Mouse (Mus musculus): Measurements from ENCODE around the gene Kmt2b.
A peak's percentile ranks its signal among the peaks of the same experiment; 100 is the strongest.

Kmt2b gene

DNA sequence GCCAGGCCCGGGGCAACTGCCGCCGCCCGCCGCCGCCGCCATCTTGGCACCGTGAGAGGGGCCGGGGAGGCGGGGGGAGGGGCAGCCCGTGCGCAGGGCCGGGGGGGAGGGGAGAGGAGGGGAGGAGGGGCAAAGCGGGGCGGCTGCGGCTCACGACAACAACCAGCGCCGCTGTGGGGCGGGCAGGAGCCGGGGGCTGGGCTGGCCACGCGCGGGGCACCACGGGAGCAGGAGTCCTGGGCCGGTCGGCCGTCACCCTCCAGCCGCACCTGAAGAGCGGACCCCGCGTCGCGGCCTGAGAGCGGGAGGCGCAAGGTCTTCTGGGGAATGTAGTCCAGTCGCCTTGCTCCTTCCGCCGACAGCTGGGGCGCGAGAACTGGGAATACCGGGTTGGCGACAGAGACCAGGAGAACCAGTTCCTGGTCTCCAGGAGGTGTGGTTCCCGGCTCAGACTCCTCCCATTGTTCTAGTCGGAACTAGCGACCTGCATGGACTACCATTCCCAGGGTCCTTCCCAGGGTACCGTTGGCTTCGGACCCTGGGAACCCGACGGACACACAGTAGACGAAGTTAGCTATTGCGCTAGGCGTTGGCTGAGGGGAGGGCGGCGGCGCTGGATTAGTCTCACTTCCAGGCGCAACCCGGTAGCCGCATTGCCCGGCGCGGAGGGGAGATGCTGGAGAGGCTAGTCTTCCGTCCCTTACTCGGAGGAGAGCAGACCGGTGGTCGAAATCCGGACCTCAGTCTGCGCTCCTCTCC, at the start of gene Kmt2b:
Kmt2b (minus strand) TSS at position 51 of the 759 bp plus-strand sequence.
- peak; percentile 90 for DNase-seq

DNA sequence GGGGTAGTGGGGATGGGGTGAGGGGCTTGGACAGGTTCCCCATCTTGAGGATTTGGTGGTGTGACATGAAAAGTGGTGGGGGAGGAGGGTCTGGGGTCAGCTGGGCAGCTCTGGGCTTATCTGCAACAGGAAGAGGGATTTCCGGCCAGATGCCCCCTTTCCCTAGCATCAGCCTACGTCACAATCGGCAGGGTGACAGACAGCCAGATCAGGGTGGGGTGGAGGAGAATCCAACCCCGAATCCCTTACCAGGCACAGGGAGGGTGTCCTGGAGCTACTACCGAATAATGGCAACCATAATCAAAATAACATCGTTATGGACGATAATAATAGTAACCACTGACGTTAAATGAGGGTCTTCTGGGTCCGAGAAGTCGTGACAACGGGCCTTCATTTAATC, 47.9 kb upstream of the Kmt2b start:
- no peak for DNase-seq

DNA sequence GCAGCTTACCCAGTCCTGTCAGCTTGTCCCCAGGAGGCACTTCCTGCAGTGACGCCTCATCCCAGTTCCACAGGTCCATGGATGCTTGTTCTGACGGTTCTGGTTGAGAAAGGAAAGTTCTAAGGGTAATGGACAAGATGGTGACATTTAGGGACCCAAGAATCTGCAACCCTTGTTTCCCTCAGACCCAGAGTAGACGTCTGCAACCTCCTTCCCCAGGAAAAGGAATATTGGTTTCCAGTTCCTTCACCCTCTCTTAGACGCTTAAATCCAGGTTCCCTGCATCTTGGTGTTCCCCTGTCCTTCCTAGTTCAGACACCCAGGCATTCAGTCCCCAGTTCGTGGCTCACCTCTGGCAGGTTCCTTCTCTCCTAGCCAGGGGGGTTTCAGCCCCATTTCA, 47.2 kb upstream of the Kmt2b start, which contains the start of gene Etv2:
Etv2 (minus strand) TSS at position 101 of the 400 bp plus-strand sequence.
- DNase-seq, result no peak

DNA sequence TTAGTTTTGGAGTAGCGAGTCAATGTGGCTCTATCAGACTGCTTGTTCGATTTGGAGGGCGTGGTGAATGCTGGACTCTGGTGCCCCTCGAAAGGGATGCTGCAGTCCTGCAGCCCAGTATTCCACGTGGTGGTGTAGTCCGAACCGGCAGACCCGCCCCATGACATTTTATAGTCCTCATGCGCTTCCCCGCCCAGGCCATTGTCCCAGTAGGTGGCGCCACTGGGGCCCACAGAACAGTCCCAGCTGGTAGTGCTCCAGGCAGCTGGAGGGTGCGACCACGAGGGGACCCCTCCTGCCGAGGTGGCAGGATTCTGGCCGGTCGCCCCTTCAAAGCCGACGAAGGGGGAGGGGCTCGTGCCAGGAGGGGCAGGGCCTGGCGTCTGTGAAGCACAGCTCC, 46.1 kb upstream of the Kmt2b start:
- peak; percentile 87 for DNase-seq

DNA sequence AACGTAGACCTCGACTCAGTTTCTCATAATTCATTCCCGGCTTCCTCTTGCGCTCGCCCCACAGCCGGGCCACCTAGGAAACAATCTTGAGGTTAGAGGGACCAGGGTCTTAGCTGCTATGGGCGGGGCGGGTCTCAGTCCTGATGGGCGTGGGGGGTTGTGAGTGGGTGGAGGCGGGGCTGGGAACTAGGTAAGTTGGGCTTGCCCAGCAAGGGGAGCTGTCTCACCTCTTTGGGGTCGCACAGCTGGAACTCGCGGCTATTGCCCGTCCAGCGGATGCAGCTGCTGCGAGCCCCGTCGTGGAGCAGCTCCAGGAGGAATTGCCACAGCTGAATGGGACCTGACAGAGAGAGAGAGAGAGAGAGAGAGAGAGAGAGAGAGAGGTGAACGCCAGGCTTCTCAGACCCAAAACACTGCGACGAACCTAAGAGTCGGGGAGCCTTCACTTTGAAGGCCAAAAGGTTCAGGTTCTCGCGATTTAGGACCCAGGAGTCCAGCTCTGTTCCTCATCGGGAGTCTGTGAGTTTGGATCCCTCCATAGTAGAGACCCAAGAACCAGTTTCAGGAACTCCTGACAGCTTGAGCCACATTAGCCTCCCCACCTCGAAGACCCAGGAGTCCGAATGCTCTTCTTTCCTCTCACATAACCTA, 45.4 kb upstream of the Kmt2b start:
- no peak for DNase-seq

DNA sequence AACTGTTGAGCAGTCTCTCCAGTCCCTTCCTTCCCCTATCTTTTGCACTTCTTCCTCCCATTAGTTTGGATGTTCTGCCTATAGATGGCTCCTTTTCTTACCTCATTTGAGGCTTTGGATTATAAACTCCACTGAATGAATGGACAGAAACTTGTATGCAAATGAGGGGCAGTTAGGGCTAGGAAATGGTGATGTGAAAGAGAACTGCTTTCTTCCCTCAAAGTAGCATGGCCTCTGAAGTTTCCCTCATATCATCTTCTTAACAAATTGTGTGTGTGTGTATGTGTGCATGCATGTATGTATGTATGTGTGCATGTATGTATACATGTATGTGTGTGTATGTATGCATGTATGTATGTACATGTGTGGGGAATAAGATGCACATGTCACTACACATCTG, 40.5 kb upstream of the Kmt2b start:
- DNase-seq, result no peak

DNA sequence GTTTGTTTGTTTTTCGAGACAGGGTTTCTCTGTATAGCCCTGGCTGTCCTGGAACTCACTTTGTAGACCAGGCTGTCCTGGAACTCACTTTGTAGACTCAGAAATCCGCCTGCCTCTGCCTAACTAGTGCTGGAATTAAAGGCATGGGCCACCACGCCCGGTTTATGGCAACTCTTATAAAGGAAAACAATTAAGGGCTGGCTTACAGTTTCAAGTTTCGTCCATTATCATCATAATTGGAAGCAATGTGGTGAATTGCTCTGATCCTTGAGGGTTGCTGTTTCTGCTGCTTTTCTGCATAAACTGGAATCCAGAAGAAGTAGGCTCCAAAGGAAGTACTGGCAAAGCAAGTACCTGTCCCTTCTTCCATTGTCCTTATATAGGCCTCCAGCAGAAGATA, 38.1 kb upstream of the Kmt2b start:
- no peak for DNase-seq

DNA sequence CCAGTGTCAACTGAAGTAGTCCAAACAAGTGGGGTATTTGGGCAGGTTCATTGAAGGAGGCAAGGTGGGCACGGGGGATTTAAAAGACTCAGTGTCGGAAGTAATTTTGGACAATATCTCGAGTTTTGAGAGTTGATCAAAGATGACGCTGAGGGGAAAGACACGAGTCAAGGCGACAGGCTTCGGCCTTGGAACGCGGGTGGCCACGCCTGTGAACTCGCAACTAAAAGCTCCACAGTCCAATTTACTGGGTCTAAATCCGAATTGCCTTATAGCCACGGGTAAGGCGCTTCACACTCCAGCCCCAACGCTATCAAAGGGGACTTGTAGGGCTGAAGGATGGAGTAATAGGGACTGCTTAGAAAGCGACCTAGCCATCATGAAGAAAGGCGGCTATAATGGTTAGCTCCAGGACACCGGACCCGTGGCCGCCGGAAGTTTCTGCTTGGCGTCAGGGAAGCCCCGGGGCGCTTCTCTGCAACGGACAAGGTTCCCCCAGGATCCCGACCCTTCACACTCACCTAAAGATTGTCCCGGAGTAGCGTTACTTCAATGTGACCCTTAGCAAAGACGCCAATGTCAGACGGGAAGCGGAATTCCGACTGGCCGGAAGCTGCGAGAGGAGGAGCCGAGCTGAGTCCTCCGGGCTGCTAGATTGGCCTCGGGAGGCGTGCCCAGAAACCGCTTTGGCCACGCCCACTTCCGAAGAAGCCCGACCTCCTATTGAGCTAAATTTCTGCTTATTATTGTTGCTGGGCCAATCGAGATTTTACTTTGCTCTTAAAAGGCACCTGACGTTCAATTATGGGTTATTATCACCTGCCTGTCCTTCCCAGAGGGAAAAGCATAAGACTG, 37.2 kb upstream of the Kmt2b start, which contains the start of gene Cox6b1:
Cox6b1 (minus strand) TSS at position 622 of the 855 bp plus-strand sequence.
- peak; percentile 92 for DNase-seq

DNA sequence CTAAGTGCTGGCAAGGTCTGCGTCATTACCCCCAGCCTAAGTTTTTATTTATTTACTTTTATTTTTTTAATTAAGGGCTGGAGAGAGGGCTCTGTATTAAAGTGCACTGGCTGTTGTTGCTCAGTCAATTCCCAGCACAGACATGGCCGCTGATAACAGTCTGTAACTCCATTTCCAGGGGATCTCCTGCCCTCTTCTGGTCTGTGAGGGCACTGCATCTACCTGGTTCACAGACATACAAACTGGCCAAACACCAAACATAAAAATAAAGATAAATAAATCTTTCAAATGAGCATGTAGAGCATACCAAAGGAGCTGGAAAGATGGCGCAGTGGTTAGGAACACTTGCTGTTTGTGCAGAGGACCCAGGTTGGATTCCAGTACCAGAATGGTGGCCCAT, 30.7 kb upstream of the Kmt2b start:
- DNase-seq, result peak; percentile 69

DNA sequence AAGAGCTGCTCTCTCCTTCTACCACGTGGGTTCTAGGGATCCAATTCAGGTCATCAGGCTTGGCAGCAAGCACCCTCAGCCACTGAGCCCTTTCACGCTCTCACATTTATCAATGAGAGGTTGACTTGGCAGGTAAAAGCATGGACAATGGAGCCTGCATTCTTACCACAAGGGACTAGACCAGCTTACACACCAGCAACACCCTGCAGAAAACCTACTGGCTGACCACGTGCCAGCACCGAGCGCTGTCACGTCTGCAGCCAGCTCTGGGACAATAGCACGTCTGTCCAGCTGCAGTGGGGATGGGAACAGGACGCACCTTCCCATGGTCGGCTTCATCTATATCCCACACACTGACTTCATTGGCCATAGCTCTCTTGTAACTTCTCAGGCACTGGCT, 30.1 kb upstream of the Kmt2b start:
- DNase-seq, result no peak

DNA sequence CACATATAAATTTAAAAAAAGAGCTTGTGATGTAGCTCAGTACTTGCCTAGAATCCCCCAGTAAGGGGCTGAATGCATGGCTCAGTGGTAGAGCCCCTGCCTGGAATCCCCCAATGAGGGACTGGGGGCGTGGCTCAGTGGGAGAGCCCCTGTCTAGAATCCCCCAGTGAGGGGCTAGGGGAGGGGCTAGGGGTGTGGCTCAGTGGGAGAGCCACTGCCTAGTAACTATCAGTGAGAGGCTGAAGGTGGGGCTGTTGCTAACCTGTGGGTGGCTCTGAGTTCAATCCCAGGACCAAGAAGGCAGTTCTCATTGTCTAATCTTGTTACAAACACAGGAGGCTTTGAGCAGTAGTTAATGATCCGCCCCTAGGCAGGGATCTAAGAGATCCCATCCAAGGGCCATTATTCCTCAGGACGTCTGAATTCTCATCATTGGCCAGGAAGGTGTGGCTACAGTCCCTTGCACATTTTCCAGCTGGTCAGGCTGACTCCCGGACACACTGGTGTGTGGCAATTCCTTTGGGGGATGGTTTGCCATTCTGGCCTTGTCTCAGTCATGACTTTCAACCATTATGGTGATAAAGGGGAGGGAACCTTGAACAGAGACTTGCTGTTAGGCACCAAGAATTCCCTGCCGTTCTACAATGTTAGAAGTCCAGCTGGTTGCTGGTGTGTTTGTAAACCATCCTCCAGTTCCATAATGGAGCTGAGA, 26.7 kb upstream of the Kmt2b start:
- peak; percentile 25 for DNase-seq

DNA sequence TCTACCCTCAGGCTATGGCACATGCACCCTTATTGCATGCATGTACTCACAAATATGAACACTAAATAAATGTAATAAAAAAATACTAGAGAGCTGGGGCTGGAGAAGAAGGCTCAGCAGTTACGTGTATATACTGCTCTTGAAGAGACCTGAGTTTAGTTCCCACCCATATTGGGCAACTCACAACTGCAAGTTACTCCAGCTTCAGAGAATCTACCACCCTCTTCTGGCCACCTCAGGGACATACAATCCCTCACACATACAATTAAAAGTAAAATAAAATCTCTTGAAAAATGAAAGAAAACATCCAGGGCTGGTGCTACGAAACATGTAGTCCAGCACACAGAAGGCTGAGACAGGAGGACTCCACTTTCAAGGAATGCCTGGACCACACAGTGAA, 25.9 kb upstream of the Kmt2b start:
- DNase-seq, result peak; percentile 25

DNA sequence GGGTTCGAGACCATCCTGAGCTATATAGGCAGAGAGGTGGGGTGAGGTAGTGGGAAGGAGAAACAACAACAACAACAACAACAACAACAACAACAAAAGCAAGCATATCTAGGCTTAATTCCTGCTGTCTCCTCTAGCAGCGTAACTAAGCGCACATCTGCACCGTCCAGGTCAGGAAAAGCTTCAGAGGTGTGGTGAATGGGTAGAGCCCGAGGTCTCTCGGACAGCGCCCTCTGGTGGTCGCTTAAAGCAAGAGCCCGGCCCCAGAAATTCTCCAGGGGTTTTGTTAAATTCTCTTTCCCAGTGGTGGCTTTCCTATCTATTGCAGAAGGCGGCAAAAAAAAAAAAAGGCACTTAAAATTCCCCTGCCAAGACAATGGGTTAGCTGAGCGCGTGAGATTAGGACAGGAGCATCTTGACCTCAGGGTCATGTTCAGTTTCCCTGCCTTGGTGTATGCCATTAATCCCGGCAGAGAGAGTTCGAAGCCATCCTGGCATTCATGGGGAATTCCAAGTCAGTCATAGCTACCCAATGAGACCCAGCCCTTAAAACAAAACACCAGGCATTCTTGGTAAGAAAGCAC, 25.1 kb upstream of the Kmt2b start:
- peak; percentile 85 for DNase-seq

DNA sequence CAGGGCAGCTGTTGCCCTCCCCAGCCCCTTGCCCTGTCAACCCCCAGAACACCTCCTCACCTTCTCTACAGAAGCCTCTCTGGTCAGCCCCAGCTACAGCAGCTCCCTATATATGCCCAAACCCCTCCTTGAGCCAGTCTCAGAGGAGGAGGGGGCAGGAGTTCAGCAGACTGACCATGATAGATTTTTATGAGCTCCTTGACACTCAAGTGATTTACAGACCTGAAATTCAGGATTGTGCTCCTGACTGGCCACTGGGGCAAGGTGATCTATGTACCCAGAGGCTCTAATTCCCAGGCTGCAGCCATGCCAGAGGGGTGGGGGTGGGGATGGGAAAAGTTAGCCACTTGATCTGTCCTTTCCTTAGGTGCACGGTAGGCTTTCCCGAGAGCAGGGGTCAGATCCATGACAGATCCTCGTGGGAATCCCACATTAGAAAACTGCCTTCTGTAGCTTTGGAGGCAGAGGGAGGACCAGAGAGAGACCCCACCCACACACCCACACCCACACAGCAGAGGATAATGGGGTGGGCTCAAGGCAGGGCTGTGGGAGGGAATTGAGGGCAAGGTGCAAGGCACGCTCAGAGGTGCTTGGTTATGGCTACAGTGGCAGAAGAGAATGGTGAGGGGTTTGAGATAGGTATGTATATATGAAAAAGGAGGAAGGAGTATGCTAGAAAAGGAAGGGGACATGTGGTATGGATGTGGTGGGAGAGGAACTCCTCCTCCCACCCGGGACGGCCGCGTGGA, 24.3 kb upstream of the Kmt2b start, which contains the start of gene Upk1a:
Upk1a (minus strand) TSS at position 194 of the 749 bp plus-strand sequence.
- no peak for DNase-seq

DNA sequence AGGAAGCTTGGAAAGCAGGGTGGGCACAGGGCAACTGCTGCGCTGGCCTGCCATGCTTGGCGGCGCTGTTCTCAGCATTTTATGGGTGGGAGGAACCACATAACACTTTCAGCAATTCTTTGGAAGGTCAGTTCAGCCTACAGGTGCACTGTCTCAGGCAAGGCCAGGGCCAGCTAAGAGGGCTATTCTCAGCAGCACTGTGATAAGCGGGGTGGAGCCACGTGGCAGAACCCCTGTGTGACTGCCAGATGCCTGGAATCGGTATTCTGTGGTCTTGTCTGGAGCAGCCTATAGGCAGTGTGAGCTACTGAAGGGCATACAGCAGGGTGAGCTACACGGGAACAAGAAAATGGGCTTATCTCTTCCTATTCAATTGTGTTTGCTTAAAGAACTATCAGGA, 21.5 kb upstream of the Kmt2b start:
- no peak for DNase-seq

DNA sequence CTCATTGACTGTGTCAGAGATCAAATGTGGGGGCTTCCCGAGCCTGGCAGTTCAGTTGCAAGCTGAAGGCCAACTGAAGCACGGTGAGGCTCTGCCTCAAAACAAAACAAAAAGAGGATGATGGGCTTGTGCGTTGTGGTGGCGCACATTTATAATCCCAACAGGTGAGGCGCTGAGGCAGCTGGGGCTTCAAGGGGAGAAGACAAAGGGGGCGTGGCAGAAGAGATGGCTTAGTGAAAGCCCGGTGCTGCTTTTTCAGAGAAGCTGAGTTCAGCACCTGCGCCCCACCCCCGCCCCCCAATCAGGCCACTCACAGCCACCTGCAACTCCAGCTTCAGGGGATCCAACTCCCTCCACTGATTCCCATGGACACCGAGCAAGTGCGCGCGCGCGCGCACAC, 19.9 kb upstream of the Kmt2b start:
- peak; percentile 39 for DNase-seq

DNA sequence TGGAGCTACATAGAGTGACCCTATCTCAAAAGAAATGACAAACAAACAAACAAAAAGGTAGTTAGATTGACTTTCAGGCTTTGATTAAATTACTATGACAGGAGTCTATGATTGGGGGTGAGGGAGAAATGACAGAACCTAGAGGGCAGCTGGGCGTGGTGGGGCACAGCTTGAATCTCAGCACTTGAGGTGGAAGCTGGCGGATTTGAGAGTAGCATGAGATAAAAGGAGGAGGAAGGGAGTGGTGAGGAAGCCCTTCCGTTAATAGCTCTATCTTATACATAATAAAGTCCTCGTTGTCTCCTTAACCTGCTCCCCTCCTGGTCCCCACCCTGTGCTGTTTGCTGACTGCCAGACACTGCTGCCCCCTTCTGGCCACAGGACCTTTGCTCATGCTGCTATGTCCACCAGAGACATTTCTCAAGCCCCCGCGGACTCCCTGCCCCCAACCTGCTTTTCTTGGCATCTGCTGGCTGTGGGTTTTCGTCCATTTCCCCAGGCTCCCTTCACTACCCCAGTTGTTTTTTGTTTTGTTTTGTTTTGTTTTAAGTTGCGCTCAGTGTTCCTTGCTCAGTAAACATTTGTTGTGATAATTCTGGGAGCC, 19.3 kb upstream of the Kmt2b start:
- DNase-seq, result peak; percentile 84

DNA sequence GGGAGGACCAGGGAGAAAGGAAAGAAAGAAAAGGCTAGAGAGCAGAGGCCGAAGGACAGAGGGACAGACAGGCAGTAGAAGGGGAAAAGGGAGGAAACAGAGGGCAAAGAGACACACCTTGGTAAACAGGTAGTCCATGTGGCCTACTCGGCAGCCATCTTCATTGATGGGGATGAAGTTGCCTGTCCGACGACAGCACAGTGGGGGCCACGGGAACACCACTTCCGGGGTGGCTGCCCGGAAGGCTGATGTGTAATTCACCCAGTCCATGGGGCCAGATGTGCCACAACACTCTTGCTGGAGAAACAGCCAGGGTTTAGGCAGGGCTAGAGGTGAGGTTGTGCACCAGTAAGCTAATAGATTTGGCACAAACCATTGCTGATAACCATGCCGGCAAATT, 16.4 kb upstream of the Kmt2b start:
- DNase-seq, result no peak

DNA sequence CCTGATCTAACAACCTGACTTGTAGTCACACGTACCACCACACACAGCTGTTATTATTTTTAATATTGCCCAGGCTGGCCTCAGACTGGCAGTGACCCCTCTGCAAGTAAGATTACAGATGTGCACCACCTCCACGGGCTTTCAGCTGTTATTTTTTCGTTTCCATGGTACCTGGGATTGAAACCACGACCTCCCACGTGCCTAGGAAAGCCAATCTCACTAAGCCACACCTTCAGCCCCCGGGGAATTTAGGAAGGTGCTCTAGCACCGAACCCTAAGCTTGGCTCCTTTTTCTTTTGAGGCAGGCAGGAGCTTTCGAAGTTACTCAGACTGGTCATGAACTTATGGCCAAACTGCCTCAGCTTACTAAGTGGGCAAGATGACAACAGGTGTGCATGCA, 15.9 kb upstream of the Kmt2b start:
- no peak for DNase-seq

DNA sequence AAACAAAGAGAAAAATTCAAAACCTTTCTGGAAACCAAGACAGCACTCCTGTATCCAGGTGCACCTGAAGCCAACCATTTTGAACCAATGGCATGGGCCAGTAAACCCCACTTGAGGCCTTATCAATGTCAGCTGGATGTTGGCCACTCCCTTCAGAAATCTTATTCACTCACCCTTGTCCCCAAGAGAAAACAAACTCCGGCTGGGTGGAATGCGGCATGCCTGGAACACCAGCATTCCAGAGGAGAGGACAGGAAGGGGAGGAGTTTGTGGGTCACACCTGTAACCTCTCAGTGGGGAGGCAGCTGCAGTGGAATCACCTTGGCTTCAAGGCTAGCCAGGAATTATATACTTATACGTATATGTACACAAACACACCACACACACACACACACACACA, 14.1 kb upstream of the Kmt2b start:
- DNase-seq, result no peak

DNA sequence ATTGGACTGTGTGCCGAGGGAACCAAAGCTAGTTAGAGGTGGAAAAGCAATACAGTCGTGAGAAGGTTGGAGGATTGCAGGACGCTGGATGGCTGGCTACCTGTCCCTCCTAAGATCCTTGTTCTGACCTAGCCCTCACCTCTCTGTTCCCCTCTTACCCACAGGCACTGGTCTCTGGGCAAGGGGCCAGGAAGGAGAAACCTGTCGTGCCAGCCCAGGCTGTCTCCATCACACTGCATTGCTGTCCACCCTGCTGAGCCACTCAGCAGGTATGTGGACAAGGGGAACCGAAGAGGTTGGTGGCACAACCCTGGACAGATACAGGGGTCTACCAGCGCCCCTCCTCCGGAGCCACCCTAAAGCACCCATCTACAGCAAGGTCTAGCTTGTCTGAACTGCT, 12.1 kb upstream of the Kmt2b start:
- no peak for DNase-seq
